Mouse (Mus musculus) midbrain, embryonic 14.5 days (tissue): Measurements from ENCODE around the gene Havcr2. TPM values are rescaled to one million over a fixed set of nuclear protein-coding genes. Genes with fewer than 3 reads are reported as not detected.
"Not testable (repeated sequence)": the region's sequence is repeated elsewhere in the genome, so short reads cannot be mapped to it uniquely, and the experiment has no call there.

Experiments used
- ATAC-seq: fragments of 200-750 bp; cut with Nextera tagmentation; 2 replicates; pipeline ENCODE4 v1.8.0; 2017; ENCODE audit warnings: moderate number of reproducible peaks, moderate library complexity; ENCODE audit not compliant: low FRiP score, low TSS enrichment
- DNase-seq: peaks from one replicate; pipeline ENCODE4 v3.0.0-alpha.2; 2015
- H3K27ac ChIP-seq: fragments of 300-500 bp; sonication (generic); replicated peaks from 2 replicates; pipeline ENCODE4 v1.5.1; 2014; ENCODE audit warnings: mild to moderate bottlenecking, low read depth, low read length, moderate library complexity
- H3K27me3 ChIP-seq: fragments of 300-500 bp; sonication (generic); 2 replicates; pipeline ENCODE4 v1.6.1; 2014; ENCODE audit warnings: low read length, control low read depth, mixed read lengths; ENCODE audit not compliant: control insufficient read depth, insufficient read depth
- H3K36me3 ChIP-seq: fragments of 300-500 bp; sonication (generic); 2 replicates; pipeline ENCODE4 v1.6.1; 2014; ENCODE audit warnings: low read length, control low read depth; ENCODE audit not compliant: control insufficient read depth, insufficient read depth
- H3K4me1 ChIP-seq: fragments of 300-500 bp; sonication (generic); 2 replicates; pipeline ENCODE4 v1.6.1; 2014; ENCODE audit warnings: mild to moderate bottlenecking, antibody characterized with exemption, low read length, control low read depth; ENCODE audit not compliant: control insufficient read depth, insufficient read depth
- H3K4me2 ChIP-seq: fragments of 300-500 bp; sonication (generic); 2 replicates; pipeline ENCODE4 v1.6.1; 2014; ENCODE audit warnings: mild to moderate bottlenecking, low read length, moderate library complexity
- H3K4me3 ChIP-seq: fragments of 300-500 bp; sonication (generic); replicated peaks from 2 replicates; pipeline ENCODE4 v1.5.1; 2014; ENCODE audit warnings: low read depth, low read length
- H3K9ac ChIP-seq: fragments of 300-500 bp; sonication (generic); replicated peaks from 2 replicates; pipeline ENCODE4 v1.6.1; 2014; ENCODE audit warnings: mild to moderate bottlenecking, low read length, moderate library complexity
- H3K9me3 ChIP-seq: fragments of 300-500 bp; sonication (generic); 2 replicates; pipeline ENCODE4 v1.6.1; 2016; ENCODE audit warnings: low read length, control low read depth, mixed read lengths; ENCODE audit not compliant: control insufficient read depth
- WGBS: fragments of 180-500 bp; shearing (Covaris S2); extraction: QIAGEN DNeasy Blood & Tissue Kit; methylation state at CpG from one replicate; pipeline ENCODE4 v1.1.7; 2014; 5-methylcytosine and 5-hydroxymethylcytosine counted together
- polyA plus RNA-seq: library from polyadenylated mRNA; unstranded; fragments of >200 nt; fragmentation: Nextera tagmentation; extraction: Ambion mirVana; gene quantifications from 2 replicates; pipeline ENCODE4 v1.2.1, GENCODE M21; 2014

Havcr2 gene
- polyA plus RNA-seq, 1 experiment from 2014 or later: 0.18 TPM

GRCm38 (mm10) chr11:46488231-46488630, 33.5 kb downstream of the Havcr2 start:
- H3K9me3 ChIP-seq: no peaks in the 10 kb centered on the region
- H3K4me1 ChIP-seq: no peaks in the 10 kb centered on the region
- no peak overlapping the region for H3K4me3 ChIP-seq
- no peak overlapping the region for H3K4me2 ChIP-seq
- WGBS: 7% methylated on average over 1 of the region's 1 CpGs
- no peaks in the 10 kb centered on the region for H3K27me3 ChIP-seq
- no peaks in the 10 kb centered on the region for H3K36me3 ChIP-seq
- no peak for DNase-seq
- no peak overlapping the region for H3K9ac ChIP-seq
- H3K27ac ChIP-seq: no peak overlapping the region
- ATAC-seq: no peak

DNA sequence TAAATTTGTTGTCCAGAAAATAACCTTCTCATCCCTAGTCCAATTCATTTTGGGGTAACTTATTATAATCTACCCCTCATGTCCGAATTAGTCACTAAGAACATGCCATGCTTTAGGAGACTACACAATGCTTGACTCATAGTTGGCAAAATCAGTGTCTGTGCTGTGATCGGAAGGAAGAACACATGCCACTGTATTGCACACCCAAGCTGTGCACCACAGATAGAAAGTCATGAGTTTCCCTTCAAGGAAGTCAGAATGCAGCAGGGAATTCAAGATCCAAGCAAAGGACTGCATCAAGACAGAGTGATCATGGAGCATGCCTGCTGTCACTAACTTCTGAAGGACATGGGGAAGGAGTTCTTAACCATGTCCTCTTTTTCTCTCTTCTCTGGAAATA, 33.9 kb downstream of the Havcr2 start:
- H3K27me3 ChIP-seq: no peaks in the 10 kb centered on the region
- 93% methylated on average over 2 of the region's 2 CpGs for WGBS

GRCm38 (mm10) chr11:46507146-46507545, 52.4 kb downstream of the Havcr2 start:
- ATAC-seq: no peak
- no peaks in the 10 kb centered on the region for H3K4me1 ChIP-seq
- H3K36me3 ChIP-seq: no peaks in the 10 kb centered on the region
- no peak overlapping the region for H3K9ac ChIP-seq
- no peak for DNase-seq
- no peak overlapping the region for H3K4me3 ChIP-seq
- no peak overlapping the region for H3K4me2 ChIP-seq
- H3K27ac ChIP-seq: no peak overlapping the region
- no peaks in the 10 kb centered on the region for H3K9me3 ChIP-seq
- WGBS: 77% methylated on average over 3 of the region's 3 CpGs
- H3K27me3 ChIP-seq: no peaks in the 10 kb centered on the region

More for the DNA sequence above, 33.9 kb downstream of the Havcr2 start:
- H3K4me3 ChIP-seq: no peak overlapping the region
- no peak for DNase-seq
- H3K9ac ChIP-seq: no peak overlapping the region
- H3K36me3 ChIP-seq: no peaks in the 10 kb centered on the region
- no peak overlapping the region for H3K4me2 ChIP-seq
- no peak overlapping the region for H3K27ac ChIP-seq
- ATAC-seq: no peak
- no peaks in the 10 kb centered on the region for H3K4me1 ChIP-seq
- no peaks in the 10 kb centered on the region for H3K9me3 ChIP-seq

DNA sequence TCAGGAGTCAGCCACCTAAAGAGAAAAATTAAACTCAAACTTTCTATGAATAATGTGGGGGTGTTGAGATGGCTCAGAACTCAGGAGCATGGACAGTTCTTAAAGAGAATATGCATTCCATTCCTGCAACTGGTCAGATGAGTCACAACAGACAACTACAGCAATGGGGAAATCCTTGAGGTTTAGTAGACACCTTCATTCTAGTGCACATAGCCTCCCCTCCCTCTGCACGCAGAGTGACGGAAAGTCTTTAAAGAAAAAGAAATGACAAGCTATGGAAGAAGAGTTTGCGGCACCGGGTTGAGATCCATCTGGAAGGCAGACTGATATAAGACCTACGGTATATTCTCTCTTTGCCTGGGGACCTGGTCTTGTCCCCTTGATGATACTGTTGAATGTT, 55.2 kb downstream of the Havcr2 start:
- no peak overlapping the region for H3K27ac ChIP-seq
- ATAC-seq (no peak), DNase-seq (no peak)
- 97% methylated on average over 5 of the region's 5 CpGs for WGBS
- H3K27me3 ChIP-seq: no peaks in the 10 kb centered on the region
- no peaks in the 10 kb centered on the region for H3K36me3 ChIP-seq
- H3K4me1 ChIP-seq: no peaks in the 10 kb centered on the region
- no peak overlapping the region for H3K9ac ChIP-seq
- H3K4me3 ChIP-seq: no peak overlapping the region
- no peak overlapping the region for H3K4me2 ChIP-seq
- no peaks in the 10 kb centered on the region for H3K9me3 ChIP-seq

GRCm38 (mm10) chr11:46521341-46521740, 66.6 kb downstream of the Havcr2 start:
- not testable (repeated sequence) for H3K4me1 ChIP-seq, H3K27me3 ChIP-seq, H3K4me2 ChIP-seq, DNase-seq, H3K27ac ChIP-seq, H3K9ac ChIP-seq, H3K9me3 ChIP-seq, H3K4me3 ChIP-seq, ATAC-seq, H3K36me3 ChIP-seq
- WGBS: 88% methylated on average over 5 of the region's 5 CpGs

DNA sequence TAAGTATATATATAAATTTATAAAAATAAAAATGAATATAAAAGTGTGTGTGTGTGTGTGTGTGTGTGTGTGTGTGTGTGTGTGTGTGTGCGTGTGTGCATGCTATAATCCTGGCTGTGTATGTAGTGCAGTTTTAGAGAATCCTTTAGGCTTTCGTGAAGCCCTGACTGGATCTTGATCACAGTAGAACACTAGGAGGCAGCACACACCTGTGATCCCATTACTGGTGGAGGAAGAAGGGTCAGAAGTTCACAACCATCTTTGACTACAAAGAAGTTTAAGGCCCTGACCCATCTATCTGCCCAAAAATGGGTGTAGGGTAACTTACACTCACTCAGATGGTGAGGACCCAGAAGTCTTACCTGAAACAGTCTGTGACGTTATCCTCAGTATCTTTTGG, 68.0 kb downstream of the Havcr2 start:
- no peak overlapping the region for H3K9ac ChIP-seq
- H3K36me3 ChIP-seq: no peaks in the 10 kb centered on the region
- no peaks in the 10 kb centered on the region for H3K27me3 ChIP-seq
- no peaks in the 10 kb centered on the region for H3K9me3 ChIP-seq
- 90% methylated on average over 3 of the region's 3 CpGs for WGBS
- H3K4me3 ChIP-seq: no peak overlapping the region
- DNase-seq (no peak), ATAC-seq (no peak)
- H3K4me1 ChIP-seq: no peaks in the 10 kb centered on the region
- no peak overlapping the region for H3K27ac ChIP-seq
- no peak overlapping the region for H3K4me2 ChIP-seq

DNA sequence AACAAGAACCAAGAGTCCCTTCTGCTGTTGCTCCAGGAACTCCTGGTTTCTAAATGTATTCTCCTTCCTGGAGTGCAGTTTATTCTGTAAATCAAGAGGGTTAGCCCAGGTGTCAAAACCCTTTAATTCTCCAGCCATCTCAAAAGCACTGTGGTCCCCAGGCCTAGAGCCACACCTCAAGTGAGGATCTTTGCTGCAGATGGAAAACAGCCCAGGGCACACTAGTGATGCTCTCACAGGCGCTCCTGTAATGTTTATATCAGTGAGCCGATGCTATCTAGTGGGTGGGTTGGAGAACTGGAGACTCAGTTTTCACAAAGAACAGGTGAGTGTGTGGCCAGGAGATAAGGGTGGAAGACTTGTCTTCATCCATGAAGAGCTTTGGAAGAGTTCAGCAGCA, 69.2 kb downstream of the Havcr2 start, which contains the start of gene Gm12169:
Gm12169 (plus strand) TSS at position 301 of the 400 bp plus-strand sequence.
- Histone ChIP-seq H3K27ac (no peak within 1 kb of the TSS), H3K9me3 (no peaks in the 10 kb centered on the region), H3K27me3 (no peaks in the 10 kb centered on the region), H3K9ac (no peak within 1 kb of the TSS), H3K36me3 (no peaks in the 10 kb centered on the region), H3K4me1 (no peaks in the 10 kb centered on the region), H3K4me3 (no peak within 1 kb of the TSS), H3K4me2 (no peak within 1 kb of the TSS)
- DNase-seq (no peak), ATAC-seq (no peak)
- 90% methylated on average over 2 of the region's 2 CpGs for WGBS

- H3K27me3 ChIP-seq: no peaks in the 10 kb centered on the region
- H3K9me3 ChIP-seq: no peaks in the 10 kb centered on the region
- ATAC-seq (no peak), DNase-seq (no peak)
- no peak overlapping the region for H3K9ac ChIP-seq
- no peak overlapping the region for H3K27ac ChIP-seq
- H3K4me2 ChIP-seq: no peak overlapping the region
- no peak overlapping the region for H3K4me3 ChIP-seq
- no peaks in the 10 kb centered on the region for H3K4me1 ChIP-seq
- H3K36me3 ChIP-seq: no peaks in the 10 kb centered on the region
- WGBS: 76% methylated on average over 4 of the region's 4 CpGs
Observed at GRCm38 (mm10) chr11:46530149-46530548, 75.4 kb downstream of the Havcr2 start.
